Mouse (Mus musculus) kidney, adult 2 months (tissue): ENCODE measurements around the gene Grin3b.

Experiments
- CTCF ChIP-seq: fragments of 200-500 bp; conservative IDR thresholded peaks from 2 replicates; pipeline ENCODE4 v1.5.1; 2011; ENCODE audit warnings: low read depth, mild to moderate bottlenecking, control low read depth, low read length, moderate library complexity, mixed read lengths; ENCODE audit not compliant: insufficient read depth, insufficient read length
- POLR2A ChIP-seq: fragments of 200-500 bp; IDR thresholded peaks from one replicate; pipeline ENCODE4 v1.6.1; 2011; ENCODE audit warnings: low read depth, low read length, control low read depth

- TF ChIP-seq POLR2A (no peak), CTCF (no peak)
These were observed 44.6 kb upstream of the Grin3b start for GRCm38 (mm10) chr10:79925785-79926490.
